Mouse (Mus musculus) bone marrow, adult 2 months (tissue): Measurements from ENCODE around the gene Gm21118.
"Not testable (repeated sequence)": the region's sequence is repeated elsewhere in the genome, so short reads cannot be mapped to it uniquely, and the experiment has no call there.

Experiments
- CTCF ChIP-seq: fragments of 200-500 bp; IDR thresholded peaks from 2 replicates; pipeline ENCODE4 v1.5.1; 2011; ENCODE audit warnings: low read length, control low read depth; ENCODE audit not compliant: control insufficient read depth, insufficient read depth
- POLR2A ChIP-seq: fragments of 200-500 bp; IDR thresholded peaks from 2 replicates; pipeline ENCODE4 v1.6.1; 2011; ENCODE audit warnings: low read depth, mild to moderate bottlenecking, control low read depth, low read length, borderline replicate concordance; ENCODE audit not compliant: control insufficient read depth

DNA sequence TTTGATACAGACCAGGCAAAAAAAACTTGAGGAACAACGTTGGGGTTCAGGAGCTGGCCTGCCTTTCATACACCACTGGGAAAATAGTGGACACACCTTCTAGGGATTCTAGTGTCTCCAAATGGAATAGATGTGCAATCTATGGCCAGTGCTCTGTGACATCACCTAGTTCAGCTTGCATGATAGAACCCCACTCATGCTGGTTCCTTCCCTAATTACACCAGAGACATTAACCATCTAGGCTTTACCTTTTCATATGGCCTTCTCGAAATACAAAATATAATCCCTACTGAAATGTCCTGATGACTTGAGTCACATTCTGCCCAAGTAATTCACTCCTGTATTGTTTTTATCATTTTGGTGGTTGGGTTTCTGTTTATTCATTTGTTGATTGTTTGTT, 29.7 kb upstream of the Gm21118 start, which contains the start of the genes Gm29423 and Gm29644:
- not testable (repeated sequence) for TF ChIP-seq CTCF, POLR2A
